ENCODE assay signal across 11 mouse cellular contexts in genomic region chr11:94455161-94455820, GRCm38 (mm10). TPM values are rescaled to one million over a fixed set of nuclear protein-coding genes. Genes with fewer than 3 reads are reported as not detected.
DNase-seq lines count a peak whose midpoint lies in the region; ATAC-seq lines count a peak whose summit lies in the region.
"Had no signal": no experiment of that assay in that cellular context is flagged by ENCODE, and none has a peak within 500 bp of the region (broad histone marks: within the 10 kb centered on the region; RNA-seq: fewer than 3 reads in every experiment).

No protein-coding gene starts in this region.

- H3K4me1 ChIP-seq in forebrain, embryonic 10.5 days = peaks cover 58% of the 10 kb centered on the region
- peaks cover 17% of the 10 kb centered on the region; the same call in 1 of the 2 replicates for H3K4me1 ChIP-seq in forebrain, embryonic 12.5 days
- H3K4me1 ChIP-seq in embryonic facial prominence, embryonic 13.5 days = peaks cover 35% of the 10 kb centered on the region
- H3K4me1 ChIP-seq in liver, embryonic 16.5 days (ENCODE audit: control insufficient read depth, low read depth, low read length) = peaks cover 22% of the 10 kb centered on the region
- H3K4me1 ChIP-seq: megakaryocyte, embryonic 14.5 days had no signal

- H3K9ac ChIP-seq in forebrain, embryonic 12.5 days = no peak overlapping the region
- 0 out of 2 replicates have a peak overlapping the region, but pooled peaks have one; percentile 4 for H3K9ac ChIP-seq in embryonic facial prominence, embryonic 13.5 days
- peak overlapping the region; percentile 37 for H3K9ac ChIP-seq in liver, embryonic 16.5 days (ENCODE audit: low read depth, low read length)

- peaks cover 67% of the 10 kb centered on the region for H3K36me3 ChIP-seq in forebrain, embryonic 10.5 days (replicated peaks)
- H3K36me3 ChIP-seq in forebrain, embryonic 12.5 days (replicated peaks) = peaks cover 25% of the 10 kb centered on the region
- H3K36me3 ChIP-seq in embryonic facial prominence, embryonic 13.5 days = peaks cover 87% of the 10 kb centered on the region
- H3K36me3 ChIP-seq in liver, embryonic 16.5 days (ENCODE audit: control insufficient read depth, insufficient read depth) = no peaks in the 10 kb centered on the region

- DNase-seq in forebrain, embryonic 10.5 days (ENCODE audit: extremely low spot score, low spot score) = no peak
- DNase-seq in layer of hippocampus, adult 11-12 months (ENCODE audit: low spot score) = peak; percentile 24
- DNase-seq in layer of hippocampus, postnatal 14 days (ENCODE audit: low spot score in 2 of 2) = no peak
- DNase-seq in frontal cortex, adult 2 months (ENCODE audit: extremely low spot score in 1 of 2, low spot score in 1 of 2) = no peak
- DNase-seq in embryo, embryonic 11 days = no peak
- DNase-seq: adrenal gland, postnatal 10 days; heart, adult 18-20 months had no signal

- ATAC-seq in forebrain, embryonic 12.5 days (ENCODE audit: low FRiP score) = no peak
- no peak for ATAC-seq in embryonic facial prominence, embryonic 13.5 days (ENCODE audit: insufficient number of reproducible peaks, insufficient read depth, low FRiP score, low TSS enrichment, low read depth)
- peak; percentile 50; the same call in 1 of the 2 replicates for ATAC-seq in liver, embryonic 16.5 days (ENCODE audit: low read depth)

- H3K4me3 ChIP-seq in forebrain, embryonic 10.5 days = no peak overlapping the region
- H3K4me3 ChIP-seq in forebrain, embryonic 12.5 days (replicated peaks) = no peak overlapping the region
- H3K4me3 ChIP-seq in embryonic facial prominence, embryonic 13.5 days = no peak overlapping the region
- H3K4me3 ChIP-seq in liver, embryonic 16.5 days (ENCODE audit: low read depth, low read length) = peak overlapping the region; percentile 53
- H3K4me3 ChIP-seq: megakaryocyte, embryonic 14.5 days had no signal

- H3K4me2 ChIP-seq in forebrain, embryonic 12.5 days = no peak overlapping the region
- no peak overlapping the region for H3K4me2 ChIP-seq in embryonic facial prominence, embryonic 13.5 days
- peak overlapping the region; percentile 54 for H3K4me2 ChIP-seq in liver, embryonic 16.5 days (ENCODE audit: low read depth, low read length)

- 84% methylated on average over 10 of the region's 10 CpGs for WGBS in forebrain, embryonic 10.5 days
- WGBS in forebrain, embryonic 12.5 days = 81% methylated on average over 10 of the region's 10 CpGs
- 72% methylated on average over 10 of the region's 10 CpGs for WGBS in embryonic facial prominence, embryonic 13.5 days
- WGBS in liver, embryonic 16.5 days (ENCODE audit: insufficient replicate concordance) = 51% methylated on average over 10 of the region's 10 CpGs

- H3K27ac ChIP-seq in forebrain, embryonic 10.5 days = 0 out of 2 replicates have a peak overlapping the region, but pooled peaks have one; percentile 40
- no peak overlapping the region for H3K27ac ChIP-seq in forebrain, embryonic 12.5 days
- no peak overlapping the region for H3K27ac ChIP-seq in embryonic facial prominence, embryonic 13.5 days
- H3K27ac ChIP-seq in liver, embryonic 16.5 days (ENCODE audit: low read length) = peak overlapping the region; percentile 83; the same call in 1 of the 2 replicates

- H3K9me3 ChIP-seq in forebrain, embryonic 10.5 days = no peaks in the 10 kb centered on the region
- H3K9me3 ChIP-seq in forebrain, embryonic 12.5 days = no peaks in the 10 kb centered on the region
- no peaks in the 10 kb centered on the region for H3K9me3 ChIP-seq in embryonic facial prominence, embryonic 13.5 days
- H3K9me3 ChIP-seq in liver, embryonic 16.5 days (replicated peaks; ENCODE audit: control insufficient read depth, low read length) = no peaks in the 10 kb centered on the region
- H3K9me3 ChIP-seq: megakaryocyte, embryonic 14.5 days had no signal

- peaks cover 15% of the 10 kb centered on the region; the same call in 1 of the 2 replicates for H3K27me3 ChIP-seq in forebrain, embryonic 10.5 days (ENCODE audit: poor library complexity, severe bottlenecking)
- H3K27me3 ChIP-seq in forebrain, embryonic 12.5 days = no peaks in the 10 kb centered on the region
- H3K27me3 ChIP-seq in embryonic facial prominence, embryonic 13.5 days = no peaks in the 10 kb centered on the region
- H3K27me3 ChIP-seq in liver, embryonic 16.5 days (ENCODE audit: control insufficient read depth, insufficient read depth, low read depth, low read length) = peaks cover 2% of the 10 kb centered on the region; the same call in 1 of the 2 replicates

RNA-seq across cellular contexts. Expression of gene Cacna1g, which starts 18.7 kb away (rescaled TPM):
- 7.0 and 8.3 TPM in 2 replicates for polyA plus RNA-seq in forebrain, embryonic 10.5 days (2016; fragmentation: Nextera tagmentation; extraction: Ambion mirVana)
- polyA plus RNA-seq in forebrain, embryonic 12.5 days (2016; fragmentation: Nextera tagmentation; extraction: Ambion mirVana) = 9.6 and 12.1 TPM in 2 replicates
- total RNA-seq in layer of hippocampus, postnatal 14 days (2021) = 10 to 100 TPM; 74.7 to 92.9 TPM
- polyA plus RNA-seq in embryonic facial prominence, embryonic 13.5 days (2015; fragmentation: Nextera tagmentation; extraction: Ambion mirVana) = 38.2 and 41.8 TPM in 2 replicates
- polyA plus RNA-seq in liver, embryonic 16.5 days (2015; fragmentation: Nextera tagmentation; extraction: Ambion mirVana) = 1.9 TPM in 2 replicates
- 188 and 191 TPM in 2 replicates for polyA plus RNA-seq in frontal cortex, adult 2 months (2012; rRNA removed)

RNA-seq across cellular contexts. Expression of gene Spata20, which starts 30.7 kb away (rescaled TPM):
- polyA plus RNA-seq in forebrain, embryonic 10.5 days (2016; fragmentation: Nextera tagmentation; extraction: Ambion mirVana) = not detected in 2 replicates
- polyA plus RNA-seq in forebrain, embryonic 12.5 days (2016; fragmentation: Nextera tagmentation; extraction: Ambion mirVana) = 0.19 and 0.26 TPM in 2 replicates
- under 1 TPM; 0.35 to 0.43 TPM for total RNA-seq in layer of hippocampus, postnatal 14 days (2021)
- 0.25 and 0.99 TPM in 2 replicates for polyA plus RNA-seq in embryonic facial prominence, embryonic 13.5 days (2015; fragmentation: Nextera tagmentation; extraction: Ambion mirVana)
- not detected in 2 replicates for polyA plus RNA-seq in liver, embryonic 16.5 days (2015; fragmentation: Nextera tagmentation; extraction: Ambion mirVana)
- 0.24 and 0.34 TPM in 2 replicates for polyA plus RNA-seq in frontal cortex, adult 2 months (2012; rRNA removed)
- total RNA-seq: adrenal gland, postnatal 10 days had no signal

RNA-seq across cellular contexts. Expression of gene Epn3, which starts 44.5 kb away (rescaled TPM):
- polyA plus RNA-seq in forebrain, embryonic 10.5 days (2016; fragmentation: Nextera tagmentation; extraction: Ambion mirVana) = 1.6 and 2.0 TPM in 2 replicates
- 0.52 and 0.97 TPM in 2 replicates for polyA plus RNA-seq in forebrain, embryonic 12.5 days (2016; fragmentation: Nextera tagmentation; extraction: Ambion mirVana)
- total RNA-seq in layer of hippocampus, postnatal 14 days (2021) = 1 to 10 TPM; 3.9 to 5.7 TPM
- polyA plus RNA-seq in embryonic facial prominence, embryonic 13.5 days (2015; fragmentation: Nextera tagmentation; extraction: Ambion mirVana) = 4.2 and 4.9 TPM in 2 replicates
- polyA plus RNA-seq in liver, embryonic 16.5 days (2015; fragmentation: Nextera tagmentation; extraction: Ambion mirVana) = 0.08 TPM in 1 of 2 replicates, not detected in the other
- 0.60 and 1.2 TPM in 2 replicates for polyA plus RNA-seq in frontal cortex, adult 2 months (2012; rRNA removed)

Comparison
In these comparisons a context has a peak if more than half of its experiments do, and no peak if none do; other contexts are left out.
1. H3K27ac ChIP-seq: peak in forebrain, embryonic 10.5 days (single experiment) and liver, embryonic 16.5 days (single experiment); none in forebrain, embryonic 12.5 days (single experiment) and embryonic facial prominence, embryonic 13.5 days (single experiment).